Mouse (Mus musculus): ENCODE data around the gene Adra2b. TPM values are rescaled to one million over a fixed set of nuclear protein-coding genes. Genes with fewer than 3 reads are reported as not detected.
A peak's percentile ranks its signal among the peaks of the same experiment; 100 is the strongest.

Adra2b gene
- polyA plus RNA-seq, 1 experiment from 2014 or later, result 0.18 TPM

DNA sequence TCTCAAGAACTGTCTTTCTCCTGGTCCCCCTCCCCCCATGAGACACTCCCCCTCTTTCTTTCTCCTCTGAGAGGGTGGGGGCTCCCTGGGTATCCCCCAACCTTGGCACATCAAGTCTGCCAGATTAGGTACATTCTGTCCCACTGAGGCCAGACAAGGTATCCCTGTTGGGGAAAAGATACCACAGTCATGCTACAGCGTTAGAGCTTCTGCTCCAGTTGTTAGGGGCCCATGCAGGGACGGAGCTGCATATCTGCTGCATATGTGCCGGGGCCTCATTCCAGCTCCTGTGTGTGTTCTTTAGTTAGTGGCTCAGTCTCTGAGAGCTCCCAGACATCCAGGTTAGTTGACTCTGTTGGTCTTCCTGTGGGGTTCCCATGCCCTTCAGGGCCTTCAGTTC is 11.1 kb downstream of the Adra2b start:
- H3K4me1 ChIP-seq, result peaks cover 16% of the 10 kb centered on the region
- no peaks in the 10 kb centered on the region; the same call in 1 of the 2 replicates for H3K27me3 ChIP-seq
- no peaks in the 10 kb centered on the region for H3K36me3 ChIP-seq (ENCODE audit: poor library complexity, severe bottlenecking)
- no peak overlapping the region for H3K4me2 ChIP-seq
- no peaks in the 10 kb centered on the region for H3K9me3 ChIP-seq (replicated peaks)
- H3K4me3 ChIP-seq, result no peak overlapping the region
- H3K27ac ChIP-seq, result no peak overlapping the region
- WGBS, result 86% methylated on average over 3 of the region's 3 CpGs
- H3K9ac ChIP-seq, result no peak overlapping the region
- ATAC-seq, result no peak

- no peak overlapping the region for H3K4me2 ChIP-seq
- 94% methylated on average over 3 of the region's 3 CpGs for WGBS
- peaks cover 16% of the 10 kb centered on the region for H3K4me1 ChIP-seq
- no peak overlapping the region for H3K27ac ChIP-seq
- no peak overlapping the region for H3K9ac ChIP-seq
- H3K36me3 ChIP-seq (ENCODE audit: poor library complexity, severe bottlenecking), result no peaks in the 10 kb centered on the region
- H3K27me3 ChIP-seq, result no peaks in the 10 kb centered on the region
- H3K9me3 ChIP-seq (replicated peaks), result no peaks in the 10 kb centered on the region
- H3K4me3 ChIP-seq, result no peak overlapping the region
- ATAC-seq, result no peak
Observed at GRCm38 (mm10) chr2:127375087-127375486, 12.1 kb downstream of the Adra2b start.

- Histone ChIP-seq H3K36me3 (ENCODE audit: poor library complexity, severe bottlenecking) (no peaks in the 10 kb centered on the region), H3K4me3 (no peak overlapping the region), H3K9ac (no peak overlapping the region), H3K27ac (no peak overlapping the region), H3K9me3 (replicated peaks) (no peaks in the 10 kb centered on the region), H3K4me1 (peaks cover 16% of the 10 kb centered on the region), H3K4me2 (no peak overlapping the region), H3K27me3 (no peaks in the 10 kb centered on the region)
- no peak for ATAC-seq
- WGBS, result 52% methylated on average over 7 of the region's 7 CpGs
Observed at GRCm38 (mm10) chr2:127375759-127376341, 12.8 kb downstream of the Adra2b start.

DNA sequence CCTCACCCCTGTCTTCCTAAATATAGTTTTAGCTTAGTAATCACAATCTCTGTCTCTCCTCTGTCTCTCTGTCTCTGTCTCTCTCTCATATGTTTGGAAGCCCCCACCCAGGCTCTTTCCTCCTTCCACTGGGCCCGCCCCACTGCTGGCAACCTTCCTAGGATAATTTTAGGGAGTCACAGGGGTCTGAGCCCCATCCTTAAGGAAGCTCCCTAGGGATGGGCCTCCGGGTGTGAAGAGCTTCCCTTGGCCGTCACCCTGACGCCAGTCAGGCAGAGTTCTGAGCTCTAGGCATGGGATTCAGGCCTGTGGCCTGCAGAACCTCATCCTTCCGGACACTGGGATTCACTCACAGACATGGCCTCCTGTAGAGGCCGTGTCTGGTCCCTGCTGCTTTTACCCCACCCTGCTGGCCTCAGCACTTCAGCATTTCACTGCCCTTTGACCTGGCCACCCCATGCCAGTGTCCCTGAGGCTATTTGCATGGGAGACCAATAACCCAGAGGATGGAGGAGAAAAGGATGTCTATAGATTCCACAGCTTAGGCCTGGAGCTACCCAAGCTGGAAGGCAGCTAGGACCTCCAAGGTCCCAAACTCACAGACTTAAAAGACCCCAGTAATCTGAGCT is 13.5 kb downstream of the Adra2b start:
- no peaks in the 10 kb centered on the region for H3K27me3 ChIP-seq
- no peak overlapping the region for H3K4me2 ChIP-seq
- H3K4me3 ChIP-seq, result no peak overlapping the region
- H3K27ac ChIP-seq, result no peak overlapping the region
- no peak for ATAC-seq
- no peaks in the 10 kb centered on the region for H3K36me3 ChIP-seq (ENCODE audit: poor library complexity, severe bottlenecking)
- H3K4me1 ChIP-seq, result peaks cover 16% of the 10 kb centered on the region
- no peaks in the 10 kb centered on the region for H3K9me3 ChIP-seq (replicated peaks)
- WGBS, result 83% methylated on average over 6 of the region's 6 CpGs
- no peak overlapping the region for H3K9ac ChIP-seq

- Histone ChIP-seq H3K9ac (no peak overlapping the region), H3K9me3 (replicated peaks) (no peaks in the 10 kb centered on the region), H3K27ac (no peak overlapping the region), H3K4me2 (no peak overlapping the region), H3K4me1 (peaks cover 16% of the 10 kb centered on the region), H3K36me3 (ENCODE audit: poor library complexity, severe bottlenecking) (no peaks in the 10 kb centered on the region), H3K27me3 (no peaks in the 10 kb centered on the region), H3K4me3 (no peak overlapping the region)
- WGBS, result 61% methylated on average over 7 of the region's 7 CpGs
- peak; percentile 74 for ATAC-seq
Observed at GRCm38 (mm10) chr2:127377942-127378610, 15.1 kb downstream of the Adra2b start.

DNA sequence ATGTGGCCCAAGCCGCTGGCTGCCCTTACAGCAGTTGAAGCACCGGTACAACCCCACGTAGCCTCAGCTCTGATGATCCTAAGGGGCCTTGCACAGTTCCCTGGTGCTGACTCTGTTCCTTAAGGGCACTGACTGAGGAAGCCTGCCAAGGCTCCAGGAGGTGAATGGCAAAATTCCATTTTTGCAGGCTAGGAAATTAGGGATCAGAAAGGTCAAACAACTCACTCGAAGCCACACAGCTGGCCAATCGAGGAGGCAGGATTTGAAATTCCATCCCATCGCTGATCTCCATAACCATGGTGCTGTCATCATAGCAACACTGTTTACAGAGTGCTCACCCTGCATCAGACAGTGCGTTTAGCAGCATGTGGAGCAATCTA is 15.6 kb downstream of the Adra2b start:
- 76% methylated on average over 7 of the region's 7 CpGs for WGBS
- Histone ChIP-seq H3K36me3 (ENCODE audit: poor library complexity, severe bottlenecking) (no peaks in the 10 kb centered on the region), H3K27me3 (no peaks in the 10 kb centered on the region), H3K4me1 (peaks cover 16% of the 10 kb centered on the region), H3K9me3 (replicated peaks) (no peaks in the 10 kb centered on the region), H3K4me3 (no peak overlapping the region), H3K27ac (no peak overlapping the region), H3K4me2 (no peak overlapping the region), H3K9ac (no peak overlapping the region)
- ATAC-seq, result no peak

DNA sequence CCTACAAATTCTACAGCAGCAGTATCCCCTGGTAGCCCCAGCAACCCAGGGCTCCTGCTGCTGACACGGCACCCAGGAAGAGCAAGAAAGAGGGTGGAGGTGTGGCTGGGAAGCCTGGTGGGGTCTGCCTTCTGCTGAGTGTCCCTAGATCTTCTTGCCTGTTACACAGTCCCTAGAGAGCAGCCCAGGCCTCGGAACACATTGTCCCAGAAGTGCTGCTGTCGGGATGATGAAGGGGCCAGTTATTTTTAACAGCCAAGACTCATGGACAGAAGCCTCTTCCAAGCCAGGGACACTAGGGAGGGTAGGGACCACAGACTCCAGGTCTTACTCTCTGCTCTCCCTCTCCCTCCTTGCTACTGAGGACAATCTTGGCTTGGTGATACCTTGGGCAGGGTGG is 16.2 kb downstream of the Adra2b start:
- no peak overlapping the region for H3K4me2 ChIP-seq
- no peak for ATAC-seq

GRCm38 (mm10) chr2:127383881-127384280 is 20.9 kb downstream of the Adra2b start:
- H3K4me3 ChIP-seq, result no peak overlapping the region
- H3K27ac ChIP-seq, result no peak overlapping the region
- no peak overlapping the region for H3K9ac ChIP-seq
- H3K27me3 ChIP-seq, result 0 out of 2 replicates have a peak, but pooled peaks cover 3% of the 10 kb centered on the region
- no peak overlapping the region for H3K4me2 ChIP-seq
- ATAC-seq, result no peak
- H3K9me3 ChIP-seq (replicated peaks), result no peaks in the 10 kb centered on the region
- 78% methylated on average over 7 of the region's 7 CpGs for WGBS
- H3K4me1 ChIP-seq, result no peaks in the 10 kb centered on the region
- no peaks in the 10 kb centered on the region for H3K36me3 ChIP-seq (ENCODE audit: poor library complexity, severe bottlenecking)

More for the DNA sequence above, 16.2 kb downstream of the Adra2b start:
- Histone ChIP-seq H3K4me1 (peaks cover 16% of the 10 kb centered on the region), H3K4me3 (no peak overlapping the region), H3K36me3 (ENCODE audit: poor library complexity, severe bottlenecking) (no peaks in the 10 kb centered on the region), H3K9me3 (replicated peaks) (no peaks in the 10 kb centered on the region), H3K27ac (no peak overlapping the region), H3K9ac (no peak overlapping the region), H3K27me3 (no peaks in the 10 kb centered on the region)
- WGBS, result 73% methylated on average over 3 of the region's 3 CpGs

DNA sequence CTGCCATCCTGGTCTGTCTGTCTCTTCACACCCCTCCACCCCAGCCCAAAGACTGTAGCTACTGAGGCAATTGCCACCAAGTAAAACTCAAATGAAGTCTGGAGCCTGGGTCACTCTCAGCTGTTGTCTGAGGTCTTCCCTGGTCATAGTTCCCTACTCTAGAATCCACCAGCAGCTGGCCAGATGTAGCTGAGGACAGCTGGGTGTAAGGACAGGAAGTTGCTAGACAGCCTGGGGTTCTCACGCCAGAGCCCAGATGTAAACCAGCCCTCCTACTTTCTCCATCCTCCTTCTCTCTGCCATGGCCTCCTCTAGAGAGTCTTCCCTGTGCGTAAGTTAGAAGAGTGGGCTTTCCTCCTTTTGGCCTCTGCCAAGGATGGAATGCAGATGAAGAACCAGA is 24.5 kb downstream of the Adra2b start:
- no peak overlapping the region for H3K9ac ChIP-seq

DNA sequence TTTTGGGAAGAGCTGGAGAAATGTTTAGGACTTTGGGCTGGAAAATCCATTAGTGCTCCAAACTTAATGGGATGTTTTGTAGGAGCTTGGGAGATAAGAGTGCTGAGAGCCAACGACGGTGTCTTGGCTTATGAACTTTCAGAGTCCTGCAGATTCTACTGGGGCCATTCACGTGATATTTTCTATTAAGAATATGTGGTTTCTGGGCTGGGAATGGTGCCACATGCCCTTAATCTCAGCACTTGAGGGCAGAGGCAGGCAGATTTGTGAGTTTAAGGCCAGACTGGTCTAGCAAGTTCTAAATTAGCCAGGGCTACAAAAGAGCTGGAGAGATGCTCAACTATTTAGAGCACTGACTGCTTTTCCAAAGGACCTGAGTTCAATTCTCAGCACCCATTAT is 27.3 kb downstream of the Adra2b start:
- Histone ChIP-seq H3K9me3 (replicated peaks) (no peaks in the 10 kb centered on the region), H3K4me2 (no peak overlapping the region), H3K27me3 (0 out of 2 replicates have a peak, but pooled peaks cover 3% of the 10 kb centered on the region), H3K4me1 (no peaks in the 10 kb centered on the region), H3K9ac (no peak overlapping the region), H3K36me3 (ENCODE audit: poor library complexity, severe bottlenecking) (no peaks in the 10 kb centered on the region), H3K27ac (no peak overlapping the region), H3K4me3 (no peak overlapping the region)
- 79% methylated on average over 3 of the region's 3 CpGs for WGBS
- no peak for ATAC-seq

More for the DNA sequence above, 24.5 kb downstream of the Adra2b start:
- Histone ChIP-seq H3K27ac (no peak overlapping the region), H3K4me1 (no peaks in the 10 kb centered on the region), H3K4me3 (no peak overlapping the region), H3K36me3 (ENCODE audit: poor library complexity, severe bottlenecking) (no peaks in the 10 kb centered on the region), H3K4me2 (no peak overlapping the region), H3K9me3 (replicated peaks) (no peaks in the 10 kb centered on the region), H3K27me3 (0 out of 2 replicates have a peak, but pooled peaks cover 3% of the 10 kb centered on the region)
- no peak for ATAC-seq
- 79% methylated on average over 2 of the region's 2 CpGs for WGBS

DNA sequence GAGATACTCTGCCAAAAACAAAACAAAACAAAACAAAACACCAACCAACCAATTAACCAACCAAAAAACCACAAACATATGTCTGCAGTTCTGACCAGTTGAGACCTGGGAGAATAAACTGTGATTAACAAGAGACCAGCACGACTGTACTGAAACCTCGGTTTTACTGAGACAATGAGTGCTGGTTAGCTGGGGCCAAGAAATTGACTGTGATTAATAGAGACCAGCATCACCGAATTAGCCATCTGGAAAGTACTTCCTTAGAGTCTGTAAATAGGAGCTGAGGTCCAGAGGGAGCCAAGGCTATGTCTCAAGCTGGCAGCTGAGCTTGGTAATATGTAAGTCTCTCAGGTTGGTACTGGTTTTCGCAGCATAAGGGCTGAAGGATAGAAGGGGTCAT is 27.8 kb downstream of the Adra2b start:
- Histone ChIP-seq H3K9ac (no peak overlapping the region), H3K36me3 (ENCODE audit: poor library complexity, severe bottlenecking) (no peaks in the 10 kb centered on the region), H3K27me3 (0 out of 2 replicates have a peak, but pooled peaks cover 3% of the 10 kb centered on the region), H3K27ac (no peak overlapping the region), H3K4me2 (no peak overlapping the region), H3K4me1 (no peaks in the 10 kb centered on the region), H3K9me3 (replicated peaks) (no peaks in the 10 kb centered on the region), H3K4me3 (no peak overlapping the region)
- no peak for ATAC-seq
- 65% methylated on average over 4 of the region's 4 CpGs for whole genome bisulfite sequencing

- no peaks in the 10 kb centered on the region for H3K4me1 ChIP-seq
- H3K36me3 ChIP-seq (ENCODE audit: poor library complexity, severe bottlenecking), result no peaks in the 10 kb centered on the region
- no peaks in the 10 kb centered on the region for H3K9me3 ChIP-seq (replicated peaks)
- no peak overlapping the region for H3K27ac ChIP-seq
- WGBS, result 78% methylated on average over 3 of the region's 3 CpGs
- H3K4me2 ChIP-seq, result no peak overlapping the region
- no peak overlapping the region for H3K9ac ChIP-seq
- ATAC-seq, result no peak
- H3K27me3 ChIP-seq, result 0 out of 2 replicates have a peak, but pooled peaks cover 3% of the 10 kb centered on the region
- no peak overlapping the region for H3K4me3 ChIP-seq
Observed at GRCm38 (mm10) chr2:127391323-127391722, 28.3 kb downstream of the Adra2b start.
